Mouse (Mus musculus): ENCODE measurements around the gene Myl6. TPM values are rescaled to one million over a fixed set of nuclear protein-coding genes. Genes with fewer than 3 reads are reported as not detected.
A peak's percentile ranks its signal among the peaks of the same experiment; 100 is the strongest.

The Myl6 gene
- total and polyA plus RNA-seq, 2 experiments from 2014 or later, result 694 to 844 TPM

GRCm38 (mm10) chr10:128455280-128455679, 38.7 kb downstream of the Myl6 start:
- H3K4me3 ChIP-seq (ENCODE audit: low read depth, low read length), result no peak overlapping the region
- peak; percentile 77 for TF ChIP-seq CTCF (IDR thresholded peaks at IDR 0.05; ENCODE audit: low read depth)
- 3% methylated on average over 6 of the region's 6 CpGs for WGBS
- H3K4me1 ChIP-seq (ENCODE audit: insufficient read depth), result no peaks in the 10 kb centered on the region
- no peaks in the 10 kb centered on the region for H3K27me3 ChIP-seq (ENCODE audit: insufficient read depth, low read length)
- 0 out of 2 replicates have a peak overlapping the region, but pooled peaks have one; percentile 31 for H3K9ac ChIP-seq
- no peaks in the 10 kb centered on the region for H3K36me3 ChIP-seq (ENCODE audit: insufficient read depth)
- DNase-seq (peak; percentile 91), ATAC-seq (peak; percentile 32; the same call in 1 of the 2 replicates)
- no peaks in the 10 kb centered on the region for H3K9me3 ChIP-seq (ENCODE audit: low read length)
- peak overlapping the region; percentile 34; the same call in 1 of the 2 replicates for H3K4me2 ChIP-seq (ENCODE audit: low read depth)
- no peak overlapping the region for H3K27ac ChIP-seq (ENCODE audit: low read depth, low read length)

GRCm38 (mm10) chr10:128454471-128454870, 39.5 kb downstream of the Myl6 start:
- DNase-seq (no peak), ATAC-seq (no peak)
- no peak overlapping the region for H3K9ac ChIP-seq
- H3K27ac ChIP-seq (ENCODE audit: low read depth, low read length), result no peak overlapping the region
- 89% methylated on average over 3 of the region's 3 CpGs for WGBS
- no peaks in the 10 kb centered on the region for H3K9me3 ChIP-seq (ENCODE audit: low read length)
- H3K4me2 ChIP-seq (ENCODE audit: low read depth), result no peak overlapping the region
- H3K36me3 ChIP-seq (ENCODE audit: insufficient read depth), result no peaks in the 10 kb centered on the region
- H3K4me3 ChIP-seq (ENCODE audit: low read depth, low read length), result no peak overlapping the region
- no peaks in the 10 kb centered on the region for H3K27me3 ChIP-seq (ENCODE audit: insufficient read depth, low read length)
- TF ChIP-seq CTCF (IDR thresholded peaks at IDR 0.05; ENCODE audit: low read depth), result no peak
- no peaks in the 10 kb centered on the region for H3K4me1 ChIP-seq (ENCODE audit: insufficient read depth)

- 76% methylated on average over 6 of the region's 6 CpGs for WGBS
These were observed 42.9 kb downstream of the Myl6 start for GRCm38 (mm10) chr10:128451014-128451413.

GRCm38 (mm10) chr10:128445407-128445806, 48.5 kb downstream of the Myl6 start:
- DNase-seq, result no peak
- H3K4me3 ChIP-seq (ENCODE audit: low read depth, low read length), result no peak overlapping the region
- TF ChIP-seq CTCF (IDR thresholded peaks at IDR 0.05; ENCODE audit: low read depth), result no peak
- H3K27ac ChIP-seq (ENCODE audit: low read depth, low read length), result no peak overlapping the region
- no peaks in the 10 kb centered on the region for H3K4me1 ChIP-seq (ENCODE audit: insufficient read depth)
- H3K4me2 ChIP-seq (ENCODE audit: low read depth), result no peak overlapping the region
- H3K9ac ChIP-seq, result no peak overlapping the region
- no peaks in the 10 kb centered on the region for H3K9me3 ChIP-seq (ENCODE audit: low read length)
- peaks cover 13% of the 10 kb centered on the region; the same call in 1 of the 2 replicates for H3K36me3 ChIP-seq (ENCODE audit: insufficient read depth)
- WGBS, result 84% methylated on average over 4 of the region's 4 CpGs
- no peak for ATAC-seq
- H3K27me3 ChIP-seq (ENCODE audit: insufficient read depth, low read length), result no peaks in the 10 kb centered on the region

More at GRCm38 (mm10) chr10:128451014-128451413, 42.9 kb downstream of the Myl6 start:
- no peaks in the 10 kb centered on the region for H3K4me1 ChIP-seq (ENCODE audit: insufficient read depth)
- no peak overlapping the region for H3K27ac ChIP-seq (ENCODE audit: low read depth, low read length)
- no peak for TF ChIP-seq CTCF (IDR thresholded peaks at IDR 0.05; ENCODE audit: low read depth)
- no peak for ATAC-seq
- H3K36me3 ChIP-seq (ENCODE audit: insufficient read depth), result no peaks in the 10 kb centered on the region
- no peak overlapping the region for H3K4me2 ChIP-seq (ENCODE audit: low read depth)
- no peaks in the 10 kb centered on the region for H3K9me3 ChIP-seq (ENCODE audit: low read length)
- no peak overlapping the region for H3K4me3 ChIP-seq (ENCODE audit: low read depth, low read length)
- H3K9ac ChIP-seq, result no peak overlapping the region
- no peak for DNase-seq
- H3K27me3 ChIP-seq (ENCODE audit: insufficient read depth, low read length), result no peaks in the 10 kb centered on the region

- WGBS, result 71% methylated on average over 6 of the region's 6 CpGs
- H3K4me2 ChIP-seq (ENCODE audit: low read depth), result no peak overlapping the region
- ATAC-seq, result no peak
These were observed 49.6 kb downstream of the Myl6 start for GRCm38 (mm10) chr10:128444354-128444753.

GRCm38 (mm10) chr10:128442718-128443117, 51.2 kb downstream of the Myl6 start:
- ATAC-seq, result no peak
- Histone ChIP-seq H3K27ac (ENCODE audit: low read depth, low read length) (no peak overlapping the region), H3K4me2 (ENCODE audit: low read depth) (no peak overlapping the region), H3K36me3 (ENCODE audit: insufficient read depth) (peaks cover 40% of the 10 kb centered on the region), H3K4me3 (ENCODE audit: low read depth, low read length) (no peak overlapping the region), H3K9ac (no peak overlapping the region), H3K4me1 (ENCODE audit: insufficient read depth) (no peaks in the 10 kb centered on the region), H3K27me3 (ENCODE audit: insufficient read depth, low read length) (no peaks in the 10 kb centered on the region), H3K9me3 (ENCODE audit: low read length) (no peaks in the 10 kb centered on the region)
- 96% methylated on average over 1 of the region's 1 CpGs for WGBS
- DNase-seq, result no peak
- TF ChIP-seq CTCF (IDR thresholded peaks at IDR 0.05; ENCODE audit: low read depth), result no peak

More at GRCm38 (mm10) chr10:128444354-128444753, 49.6 kb downstream of the Myl6 start:
- Histone ChIP-seq H3K4me1 (ENCODE audit: insufficient read depth) (no peaks in the 10 kb centered on the region), H3K4me3 (ENCODE audit: low read depth, low read length) (no peak overlapping the region), H3K27me3 (ENCODE audit: insufficient read depth, low read length) (no peaks in the 10 kb centered on the region), H3K36me3 (ENCODE audit: insufficient read depth) (peaks cover 24% of the 10 kb centered on the region), H3K27ac (ENCODE audit: low read depth, low read length) (no peak overlapping the region), H3K9me3 (ENCODE audit: low read length) (no peaks in the 10 kb centered on the region), H3K9ac (no peak overlapping the region)
- no peak for TF ChIP-seq CTCF (IDR thresholded peaks at IDR 0.05; ENCODE audit: low read depth)
- DNase-seq, result no peak

- H3K4me1 ChIP-seq (ENCODE audit: insufficient read depth), result no peaks in the 10 kb centered on the region
- no peak for TF ChIP-seq CTCF (IDR thresholded peaks at IDR 0.05; ENCODE audit: low read depth)
- H3K27ac ChIP-seq (ENCODE audit: low read depth, low read length), result no peak overlapping the region
- no peaks in the 10 kb centered on the region for H3K9me3 ChIP-seq (ENCODE audit: low read length)
- no peak overlapping the region for H3K9ac ChIP-seq
- DNase-seq (no peak), ATAC-seq (no peak)
- no peak overlapping the region for H3K4me3 ChIP-seq (ENCODE audit: low read depth, low read length)
- H3K4me2 ChIP-seq (ENCODE audit: low read depth), result no peak overlapping the region
- H3K36me3 ChIP-seq (ENCODE audit: insufficient read depth), result peaks cover 52% of the 10 kb centered on the region
- no peaks in the 10 kb centered on the region for H3K27me3 ChIP-seq (ENCODE audit: insufficient read depth, low read length)
- WGBS, result 79% methylated on average over 10 of the region's 10 CpGs
These were observed 52.4 kb downstream of the Myl6 start for GRCm38 (mm10) chr10:128441324-128442119.

Small RNA genes within 50 kb of the gene (microRNA-seq; reads per million reads assigned to microRNA genes)
- gene Mir6916 (0.12 to 0.77 reads per million in 2 experiments), gene Mir8105 (0.73 to 1.2 reads per million in 2 experiments)

Other genes starting within 250 kb of the Myl6 start
- gene Apon, start 240.0 kb downstream of the Myl6 start, total RNA-seq (2014; rRNA removed), result not detected in 2 replicates
- not detected in 2 replicates for gene Apon, start 240.0 kb downstream of the Myl6 start, polyA plus RNA-seq (2015; fragmentation: Nextera tagmentation; extraction: Ambion mirVana)
- gene Apof, start 225.5 kb downstream of the Myl6 start, total RNA-seq (2014; rRNA removed), result 0.38 and 0.54 TPM in 2 replicates
- 0.12 and 0.26 TPM in 2 replicates for gene Apof, start 225.5 kb downstream of the Myl6 start, polyA plus RNA-seq (2015; fragmentation: Nextera tagmentation; extraction: Ambion mirVana)
- gene Stat2, start 223.6 kb downstream of the Myl6 start, total RNA-seq (2014; rRNA removed), result 7.2 and 8.1 TPM in 2 replicates
- 6.8 and 10.3 TPM in 2 replicates for gene Stat2, start 223.6 kb downstream of the Myl6 start, polyA plus RNA-seq (2015; fragmentation: Nextera tagmentation; extraction: Ambion mirVana)
- gene Il23a, start 195.4 kb downstream of the Myl6 start, total RNA-seq (2014; rRNA removed), result 0.31 TPM in 1 of 2 replicates, not detected in the other
- not detected in 2 replicates for gene Il23a, start 195.4 kb downstream of the Myl6 start, polyA plus RNA-seq (2015; fragmentation: Nextera tagmentation; extraction: Ambion mirVana)
- 14.9 and 20.0 TPM in 2 replicates for gene Pan2, start 190.8 kb downstream of the Myl6 start, total RNA-seq (2014; rRNA removed)
- gene Pan2, start 190.8 kb downstream of the Myl6 start, polyA plus RNA-seq (2015; fragmentation: Nextera tagmentation; extraction: Ambion mirVana), result 9.6 and 11.9 TPM in 2 replicates
- gene Cnpy2, start 171.7 kb downstream of the Myl6 start, total RNA-seq (2014; rRNA removed), result 50.1 and 57.5 TPM in 2 replicates
- gene Cnpy2, start 171.7 kb downstream of the Myl6 start, polyA plus RNA-seq (2015; fragmentation: Nextera tagmentation; extraction: Ambion mirVana), result 179 and 205 TPM in 2 replicates
- 205 and 250 TPM in 2 replicates for gene Cs, start 156.4 kb downstream of the Myl6 start, total RNA-seq (2014; rRNA removed)
- gene Cs, start 156.4 kb downstream of the Myl6 start, polyA plus RNA-seq (2015; fragmentation: Nextera tagmentation; extraction: Ambion mirVana), result 203 and 255 TPM in 2 replicates
- 34.0 and 41.6 TPM in 2 replicates for gene Coq10a, start 125.1 kb downstream of the Myl6 start, total RNA-seq (2014; rRNA removed)
- gene Coq10a, start 125.1 kb downstream of the Myl6 start, polyA plus RNA-seq (2015; fragmentation: Nextera tagmentation; extraction: Ambion mirVana), result 48.2 and 50.0 TPM in 2 replicates
- 22.3 and 32.6 TPM in 2 replicates for gene Ankrd52, start 117.0 kb downstream of the Myl6 start, total RNA-seq (2014; rRNA removed)
- gene Ankrd52, start 117.0 kb downstream of the Myl6 start, polyA plus RNA-seq (2015; fragmentation: Nextera tagmentation; extraction: Ambion mirVana), result 4.7 and 7.7 TPM in 2 replicates
- gene Slc39a5, start 92.9 kb downstream of the Myl6 start, total RNA-seq (2014; rRNA removed), result 0.24 and 0.69 TPM in 2 replicates
- 0.10 and 0.42 TPM in 2 replicates for gene Slc39a5, start 92.9 kb downstream of the Myl6 start, polyA plus RNA-seq (2015; fragmentation: Nextera tagmentation; extraction: Ambion mirVana)
- gene Nabp2, start 82.7 kb downstream of the Myl6 start, total RNA-seq (2014; rRNA removed), result 82.2 and 90.1 TPM in 2 replicates
- 158 and 159 TPM in 2 replicates for gene Nabp2, start 82.7 kb downstream of the Myl6 start, polyA plus RNA-seq (2015; fragmentation: Nextera tagmentation; extraction: Ambion mirVana)
- gene Rnf41, start 82.5 kb downstream of the Myl6 start, total RNA-seq (2014; rRNA removed), result 118 and 129 TPM in 2 replicates
- 95.9 and 108 TPM in 2 replicates for gene Rnf41, start 82.5 kb downstream of the Myl6 start, polyA plus RNA-seq (2015; fragmentation: Nextera tagmentation; extraction: Ambion mirVana)
- 197 and 223 TPM in 2 replicates for gene Smarcc2, start 34.9 kb downstream of the Myl6 start, total RNA-seq (2014; rRNA removed)
- 117 and 134 TPM in 2 replicates for gene Smarcc2, start 34.9 kb downstream of the Myl6 start, polyA plus RNA-seq (2015; fragmentation: Nextera tagmentation; extraction: Ambion mirVana)
- 23.7 and 31.4 TPM in 2 replicates for gene Myl6b, start 4.5 kb upstream of the Myl6 start, total RNA-seq (2014; rRNA removed)
- 4.5 and 4.8 TPM in 2 replicates for gene Myl6b, start 4.5 kb upstream of the Myl6 start, polyA plus RNA-seq (2015; fragmentation: Nextera tagmentation; extraction: Ambion mirVana)
- gene Esyt1, start 31.7 kb upstream of the Myl6 start, total RNA-seq (2014; rRNA removed), result 9.9 and 14.8 TPM in 2 replicates
- gene Esyt1, start 31.7 kb upstream of the Myl6 start, polyA plus RNA-seq (2015; fragmentation: Nextera tagmentation; extraction: Ambion mirVana), result 4.4 and 5.3 TPM in 2 replicates
- 15.0 and 20.6 TPM in 2 replicates for gene Zc3h10, start 53.6 kb upstream of the Myl6 start, total RNA-seq (2014; rRNA removed)
- 12.7 and 12.8 TPM in 2 replicates for gene Zc3h10, start 53.6 kb upstream of the Myl6 start, polyA plus RNA-seq (2015; fragmentation: Nextera tagmentation; extraction: Ambion mirVana)
- 877 and 1,605 TPM in 2 replicates for gene Rpl41, start 55.2 kb upstream of the Myl6 start, total RNA-seq (2014; rRNA removed)
- gene Rpl41, start 55.2 kb upstream of the Myl6 start, polyA plus RNA-seq (2015; fragmentation: Nextera tagmentation; extraction: Ambion mirVana), result 2,439 and 3,234 TPM in 2 replicates
- gene Pa2g4, start 71.8 kb upstream of the Myl6 start, total RNA-seq (2014; rRNA removed), result 119 and 122 TPM in 2 replicates
- 128 and 135 TPM in 2 replicates for gene Pa2g4, start 71.8 kb upstream of the Myl6 start, polyA plus RNA-seq (2015; fragmentation: Nextera tagmentation; extraction: Ambion mirVana)
- 1.3 and 1.4 TPM in 2 replicates for gene Erbb3, start 95.5 kb upstream of the Myl6 start, total RNA-seq (2014; rRNA removed)
- gene Erbb3, start 95.5 kb upstream of the Myl6 start, polyA plus RNA-seq (2015; fragmentation: Nextera tagmentation; extraction: Ambion mirVana), result 0.41 and 0.68 TPM in 2 replicates
- gene Rps26, start 132.6 kb upstream of the Myl6 start, total RNA-seq (2014; rRNA removed), result 859 and 1,363 TPM in 2 replicates
- 436 and 640 TPM in 2 replicates for gene Rps26, start 132.6 kb upstream of the Myl6 start, polyA plus RNA-seq (2015; fragmentation: Nextera tagmentation; extraction: Ambion mirVana)
- 8.4 and 15.6 TPM in 2 replicates for gene Ikzf4, start 151.8 kb upstream of the Myl6 start, total RNA-seq (2014; rRNA removed)
- 6.3 and 11.3 TPM in 2 replicates for gene Ikzf4, start 151.8 kb upstream of the Myl6 start, polyA plus RNA-seq (2015; fragmentation: Nextera tagmentation; extraction: Ambion mirVana)
- gene Suox, start 179.9 kb upstream of the Myl6 start, total RNA-seq (2014; rRNA removed), result 10.6 and 12.6 TPM in 2 replicates
- gene Suox, start 179.9 kb upstream of the Myl6 start, polyA plus RNA-seq (2015; fragmentation: Nextera tagmentation; extraction: Ambion mirVana), result 8.4 and 10.1 TPM in 2 replicates
- gene Rab5b, start 202.1 kb upstream of the Myl6 start, total RNA-seq (2014; rRNA removed), result 133 TPM in 2 replicates
- 104 and 118 TPM in 2 replicates for gene Rab5b, start 202.1 kb upstream of the Myl6 start, polyA plus RNA-seq (2015; fragmentation: Nextera tagmentation; extraction: Ambion mirVana)
- 0.85 and 1.2 TPM in 2 replicates for gene Pmel, start 210.1 kb upstream of the Myl6 start, total RNA-seq (2014; rRNA removed)
- 0.67 and 0.86 TPM in 2 replicates for gene Pmel, start 210.1 kb upstream of the Myl6 start, polyA plus RNA-seq (2015; fragmentation: Nextera tagmentation; extraction: Ambion mirVana)
- 8.5 and 10.0 TPM in 2 replicates for gene Cdk2, start 210.9 kb upstream of the Myl6 start, total RNA-seq (2014; rRNA removed)
- 9.9 and 10.3 TPM in 2 replicates for gene Cdk2, start 210.9 kb upstream of the Myl6 start, polyA plus RNA-seq (2015; fragmentation: Nextera tagmentation; extraction: Ambion mirVana)

Data from forebrain, postnatal 0 days (tissue).